In genomic region chr2:13538704-13539377, GRCm38 (mm10) we compare ENCODE assay signal across 22 mouse cellular contexts. TPM values are rescaled to one million over a fixed set of nuclear protein-coding genes. Genes with fewer than 3 reads are reported as not detected.
DNase-seq lines count a peak whose midpoint lies in the region; ATAC-seq lines count a peak whose summit lies in the region.
"Had no signal": no experiment of that assay in that cellular context is flagged by ENCODE, and none has a peak within 500 bp of the region (broad histone marks: within the 10 kb centered on the region; RNA-seq: fewer than 3 reads in every experiment).

No protein-coding gene starts in this region.

- ATAC-seq in liver, embryonic 13.5 days (ENCODE audit: low read depth) = peak; percentile 64
- ATAC-seq: inflammation-experienced regulatory T-cells, adult 6 months; Patski had no signal

- H3K9me3 ChIP-seq in liver, embryonic 13.5 days (replicated peaks) = no peaks in the 10 kb centered on the region
- no peaks in the 10 kb centered on the region for H3K9me3 ChIP-seq in megakaryocyte, embryonic 14.5 days
- H3K9me3 ChIP-seq: forebrain, embryonic 12.5 days; heart, embryonic 15.5 days; limb, embryonic 15.5 days; neural tube, embryonic 12.5 days had no signal

- H3K4me1 ChIP-seq in brown adipose tissue, adult 24 weeks (ENCODE audit: control insufficient read depth, insufficient read depth, insufficient read length, low read length) = peaks cover 5% of the 10 kb centered on the region
- H3K4me1 ChIP-seq in liver, embryonic 13.5 days (replicated peaks) = peaks cover 50% of the 10 kb centered on the region
- peaks cover 79% of the 10 kb centered on the region for H3K4me1 ChIP-seq in megakaryocyte, embryonic 14.5 days
- H3K4me1 ChIP-seq: neural tube, embryonic 12.5 days had no signal

- no peaks in the 10 kb centered on the region for H3K27me3 ChIP-seq in liver, embryonic 13.5 days
- no peaks in the 10 kb centered on the region for H3K27me3 ChIP-seq in megakaryocyte, embryonic 14.5 days (replicated peaks)
- H3K27me3 ChIP-seq: forebrain, embryonic 12.5 days; heart, embryonic 15.5 days; limb, embryonic 15.5 days; neural tube, embryonic 12.5 days; Patski had no signal

- DNase-seq in CD4-positive, CD25-positive, alpha-beta regulatory T cell, adult 2 months (ENCODE audit: low read depth, low spot score) = peak; percentile 23
- DNase-seq in liver, embryonic 13.5 days = no peak
- DNase-seq in retina, postnatal 1 day = no peak
- DNase-seq in kidney, postnatal 14 days = no peak
- no peak for DNase-seq in lung, postnatal 4 days
- DNase-seq in urinary bladder, postnatal 4 days (ENCODE audit: low spot score in 2 of 2) = no peak
- DNase-seq: adrenal gland, postnatal 10 days; cerebellum, adult 18-20 months; cerebellum, postnatal 36 days; kidney, adult 8-10 months; kidney, postnatal 25 days; lung, postnatal 10 days; thymus, postnatal 36 days had no signal

- peak overlapping the region; percentile 47 for H3K9ac ChIP-seq in liver, embryonic 13.5 days
- H3K9ac ChIP-seq: forebrain, embryonic 12.5 days; heart, embryonic 15.5 days; limb, embryonic 15.5 days; neural tube, embryonic 12.5 days had no signal

- H3K4me2 ChIP-seq in liver, embryonic 13.5 days = peak overlapping the region; percentile 41
- H3K4me2 ChIP-seq: forebrain, embryonic 12.5 days; heart, embryonic 15.5 days; limb, embryonic 15.5 days; midbrain, embryonic 11.5 days; neural tube, embryonic 12.5 days had no signal

- H3K36me3 ChIP-seq in liver, embryonic 13.5 days = no peaks in the 10 kb centered on the region
- no peaks in the 10 kb centered on the region for H3K36me3 ChIP-seq in megakaryocyte, embryonic 14.5 days (replicated peaks; ENCODE audit: low read length)
- H3K36me3 ChIP-seq: forebrain, embryonic 12.5 days; heart, embryonic 15.5 days; limb, embryonic 15.5 days; neural tube, embryonic 12.5 days had no signal

- H3K27ac ChIP-seq in brown adipose tissue, adult 24 weeks (replicated peaks; ENCODE audit: low read depth, low read length) = peak overlapping the region; percentile 52; the same call in 1 of the 2 replicates
- peak overlapping the region; percentile 58 for H3K27ac ChIP-seq in liver, embryonic 13.5 days
- H3K27ac ChIP-seq: forebrain, embryonic 12.5 days; heart, embryonic 15.5 days; limb, embryonic 15.5 days; neural tube, embryonic 12.5 days had no signal

- no peak overlapping the region for H3K4me3 ChIP-seq in brown adipose tissue, adult 24 weeks (ENCODE audit: insufficient read depth, low read depth, low read length)
- H3K4me3 ChIP-seq in liver, embryonic 13.5 days (replicated peaks) = no peak overlapping the region
- H3K4me3 ChIP-seq in megakaryocyte, embryonic 14.5 days (replicated peaks) = peak overlapping the region; percentile 66
- H3K4me3 ChIP-seq: forebrain, embryonic 12.5 days; heart, embryonic 15.5 days; limb, embryonic 15.5 days; neural tube, embryonic 12.5 days had no signal

- 22% methylated on average over 6 of the region's 6 CpGs for WGBS in liver, embryonic 13.5 days (ENCODE audit: insufficient replicate concordance)

RNA-seq across cellular contexts. Expression of gene Trdmt1, which starts 5.6 kb away (rescaled TPM):
- polyA plus RNA-seq in brown adipose tissue, adult 24 weeks (2012; ENCODE audit: insufficient read depth, insufficient read length, missing spikeins) = 2.3 and 9.9 TPM in 2 replicates
- polyA plus RNA-seq in liver, embryonic 13.5 days (2015; fragmentation: Nextera tagmentation; extraction: Ambion mirVana) = 4.8 and 5.3 TPM in 2 replicates
- polyA plus RNA-seq in megakaryocyte, embryonic 14.5 days (2012; ENCODE audit: insufficient read depth, low replicate concordance) = 0.82 TPM in 1 of 2 replicates, not detected in the other

RNA-seq across cellular contexts. Expression of gene Vim, which starts 34.9 kb away (rescaled TPM):
- 877 and 955 TPM in 2 replicates for polyA plus RNA-seq in brown adipose tissue, adult 24 weeks (2012; ENCODE audit: insufficient read depth, insufficient read length, missing spikeins)
- polyA plus RNA-seq in liver, embryonic 13.5 days (2015; fragmentation: Nextera tagmentation; extraction: Ambion mirVana) = 95.1 and 97.9 TPM in 2 replicates
- polyA plus RNA-seq in megakaryocyte, embryonic 14.5 days (2012; ENCODE audit: insufficient read depth, low replicate concordance) = 168 and 727 TPM in 2 replicates

RNA-seq across cellular contexts. Expression of gene Cubn, which starts 47.2 kb away (rescaled TPM):
- not detected in 2 replicates for polyA plus RNA-seq in brown adipose tissue, adult 24 weeks (2012; ENCODE audit: insufficient read depth, insufficient read length, missing spikeins)
- polyA plus RNA-seq in liver, embryonic 13.5 days (2015; fragmentation: Nextera tagmentation; extraction: Ambion mirVana) = 0.03 and 0.06 TPM in 2 replicates
- not detected in 2 replicates for polyA plus RNA-seq in megakaryocyte, embryonic 14.5 days (2012; ENCODE audit: insufficient read depth, low replicate concordance)
